Mouse (Mus musculus): ENCODE results near the gene Igfn1.

Gene Igfn1

GRCm38 (mm10) chr1:136045774-136046173 lies 39.6 kb upstream of the Igfn1 start:
- no peak overlapping the region for H3K4me3 ChIP-seq (replicated peaks; ENCODE audit: low read length)
- H3K27me3 ChIP-seq (ENCODE audit: insufficient read depth, low read length): peaks cover 45% of the 10 kb centered on the region
- TF ChIP-seq NANOG (IDR thresholded peaks at IDR 0.05; ENCODE audit: borderline replicate concordance, low read length): no peak
- peak; percentile 65 for TF ChIP-seq CTCF (conservative IDR thresholded peaks at IDR 0.05; ENCODE audit: low read length)
- H3K4me1 ChIP-seq (replicated peaks; ENCODE audit: low read depth, low read length): peaks cover 7% of the 10 kb centered on the region
- 0 out of 2 replicates have a peak, but pooled peaks cover 3% of the 10 kb centered on the region for H3K9me3 ChIP-seq (ENCODE audit: low read length)
- H3K36me3 ChIP-seq (ENCODE audit: insufficient read depth, low read length): no peaks in the 10 kb centered on the region

GRCm38 (mm10) chr1:136040874-136041273 lies 34.7 kb upstream of the Igfn1 start:
- Histone ChIP-seq H3K36me3 (ENCODE audit: insufficient read depth, low read length) (no peaks in the 10 kb centered on the region), H3K4me1 (replicated peaks; ENCODE audit: low read depth, low read length) (peaks cover 5% of the 10 kb centered on the region; the same call in 1 of the 2 replicates), H3K4me3 (replicated peaks; ENCODE audit: low read length) (no peak overlapping the region), H3K9me3 (ENCODE audit: low read length) (0 out of 2 replicates have a peak, but pooled peaks cover 1% of the 10 kb centered on the region), H3K27me3 (ENCODE audit: insufficient read depth, low read length) (peaks cover 30% of the 10 kb centered on the region)
- no peak for TF ChIP-seq POU5F1 (IDR thresholded peaks at IDR 0.05; ENCODE audit: borderline replicate concordance, low read length)
- no peak for TF ChIP-seq CTCF (conservative IDR thresholded peaks at IDR 0.05; ENCODE audit: low read length)
- no peak for TF ChIP-seq NANOG (IDR thresholded peaks at IDR 0.05; ENCODE audit: borderline replicate concordance, low read length)

GRCm38 (mm10) chr1:136040452-136040851 lies 34.3 kb upstream of the Igfn1 start:
- Histone ChIP-seq H3K4me3 (replicated peaks; ENCODE audit: low read length) (no peak overlapping the region), H3K36me3 (ENCODE audit: insufficient read depth, low read length) (peaks cover under 1% of the 10 kb centered on the region; the same call in 1 of the 2 replicates), H3K27me3 (ENCODE audit: insufficient read depth, low read length) (peaks cover 30% of the 10 kb centered on the region), H3K9me3 (ENCODE audit: low read length) (no peaks in the 10 kb centered on the region), H3K4me1 (replicated peaks; ENCODE audit: low read depth, low read length) (peaks cover 5% of the 10 kb centered on the region; the same call in 1 of the 2 replicates)
- no peak for TF ChIP-seq CTCF (conservative IDR thresholded peaks at IDR 0.05; ENCODE audit: low read length)
- no peak for TF ChIP-seq POU5F1 (IDR thresholded peaks at IDR 0.05; ENCODE audit: borderline replicate concordance, low read length)
- no peak for TF ChIP-seq NANOG (IDR thresholded peaks at IDR 0.05; ENCODE audit: borderline replicate concordance, low read length)

- Histone ChIP-seq H3K4me3 (replicated peaks; ENCODE audit: low read length) (no peak overlapping the region), H3K4me1 (replicated peaks; ENCODE audit: low read depth, low read length) (peaks cover 5% of the 10 kb centered on the region; the same call in 1 of the 2 replicates), H3K9me3 (ENCODE audit: low read length) (no peaks in the 10 kb centered on the region), H3K27me3 (ENCODE audit: insufficient read depth, low read length) (peaks cover 28% of the 10 kb centered on the region), H3K36me3 (ENCODE audit: insufficient read depth, low read length) (peaks cover 16% of the 10 kb centered on the region)
- TF ChIP-seq POU5F1 (IDR thresholded peaks at IDR 0.05; ENCODE audit: borderline replicate concordance, low read length): no peak
- no peak for TF ChIP-seq NANOG (IDR thresholded peaks at IDR 0.05; ENCODE audit: borderline replicate concordance, low read length)
- no peak for TF ChIP-seq CTCF (conservative IDR thresholded peaks at IDR 0.05; ENCODE audit: low read length)
Observed at GRCm38 (mm10) chr1:136038746-136039538, 32.8 kb upstream of the Igfn1 start.

GRCm38 (mm10) chr1:136032961-136033360 lies 26.8 kb upstream of the Igfn1 start:
- Histone ChIP-seq H3K36me3 (ENCODE audit: insufficient read depth, low read length) (peaks cover 67% of the 10 kb centered on the region), H3K9me3 (ENCODE audit: low read length) (no peaks in the 10 kb centered on the region), H3K4me1 (replicated peaks; ENCODE audit: low read depth, low read length) (peaks cover 7% of the 10 kb centered on the region), H3K27me3 (ENCODE audit: insufficient read depth, low read length) (no peaks in the 10 kb centered on the region), H3K4me3 (replicated peaks; ENCODE audit: low read length) (no peak overlapping the region)
- no peak for TF ChIP-seq NANOG (IDR thresholded peaks at IDR 0.05; ENCODE audit: borderline replicate concordance, low read length)
- TF ChIP-seq POU5F1 (IDR thresholded peaks at IDR 0.05; ENCODE audit: borderline replicate concordance, low read length): no peak
- TF ChIP-seq CTCF (conservative IDR thresholded peaks at IDR 0.05; ENCODE audit: low read length): no peak

- Histone ChIP-seq H3K4me3 (replicated peaks; ENCODE audit: low read length) (no peak overlapping the region), H3K9me3 (ENCODE audit: low read length) (no peaks in the 10 kb centered on the region), H3K27me3 (ENCODE audit: insufficient read depth, low read length) (no peaks in the 10 kb centered on the region), H3K4me1 (replicated peaks; ENCODE audit: low read depth, low read length) (peaks cover 7% of the 10 kb centered on the region), H3K36me3 (ENCODE audit: insufficient read depth, low read length) (peaks cover 80% of the 10 kb centered on the region)
- TF ChIP-seq POU5F1 (IDR thresholded peaks at IDR 0.05; ENCODE audit: borderline replicate concordance, low read length) (no peak), NANOG (IDR thresholded peaks at IDR 0.05; ENCODE audit: borderline replicate concordance, low read length) (no peak), CTCF (conservative IDR thresholded peaks at IDR 0.05; ENCODE audit: low read length) (no peak)
Observed at GRCm38 (mm10) chr1:136031697-136032096, 25.6 kb upstream of the Igfn1 start.

- Histone ChIP-seq H3K27me3 (ENCODE audit: insufficient read depth, low read length) (no peaks in the 10 kb centered on the region), H3K9me3 (ENCODE audit: low read length) (no peaks in the 10 kb centered on the region), H3K36me3 (ENCODE audit: insufficient read depth, low read length) (peaks cover 92% of the 10 kb centered on the region), H3K4me3 (replicated peaks; ENCODE audit: low read length) (no peak overlapping the region), H3K4me1 (replicated peaks; ENCODE audit: low read depth, low read length) (peaks cover 7% of the 10 kb centered on the region)
- no peak for TF ChIP-seq CTCF (conservative IDR thresholded peaks at IDR 0.05; ENCODE audit: low read length)
- TF ChIP-seq NANOG (IDR thresholded peaks at IDR 0.05; ENCODE audit: borderline replicate concordance, low read length): no peak
- TF ChIP-seq POU5F1 (IDR thresholded peaks at IDR 0.05; ENCODE audit: borderline replicate concordance, low read length): no peak
Observed at GRCm38 (mm10) chr1:136030201-136030600, 24.1 kb upstream of the Igfn1 start.

- TF ChIP-seq NANOG (IDR thresholded peaks at IDR 0.05; ENCODE audit: borderline replicate concordance, low read length) (no peak), CTCF (conservative IDR thresholded peaks at IDR 0.05; ENCODE audit: low read length) (no peak), POU5F1 (IDR thresholded peaks at IDR 0.05; ENCODE audit: borderline replicate concordance, low read length) (no peak)
- peak overlapping the region; percentile 90 for H3K4me3 ChIP-seq (replicated peaks; ENCODE audit: low read length)
- H3K27me3 ChIP-seq (ENCODE audit: insufficient read depth, low read length): no peaks in the 10 kb centered on the region
- no peaks in the 10 kb centered on the region for H3K9me3 ChIP-seq (ENCODE audit: low read length)
- peaks cover 16% of the 10 kb centered on the region for H3K4me1 ChIP-seq (replicated peaks; ENCODE audit: low read depth, low read length)
- H3K36me3 ChIP-seq (ENCODE audit: insufficient read depth, low read length): peaks cover 36% of the 10 kb centered on the region
Observed at GRCm38 (mm10) chr1:136018390-136019189, 12.4 kb upstream of the Igfn1 start.
